Mouse (Mus musculus) fibroblast of lung, adult 2 months (primary cell): ENCODE data around the gene Dnaja2.

Experiments
- DNase-seq: peaks from one replicate; pipeline ENCODE4 v3.0.0-alpha.2; 2011; ENCODE audit warnings: low read depth

Dnaja2 gene

GRCm38 (mm10) chr8:85555181-85556145, at the start of gene Dnaja2:
Gene Dnaja2 (minus strand): TSS chr8:85555344.
- DNase-seq: peak; percentile 37

- DNase-seq: no peak
Measured at GRCm38 (mm10) chr8:85604201-85604600, 49.1 kb upstream of the Dnaja2 start.

GRCm38 (mm10) chr8:85603203-85603895, 48.2 kb upstream of the Dnaja2 start:
- DNase-seq: no peak

- DNase-seq: no peak
Measured at GRCm38 (mm10) chr8:85602737-85603136, 47.6 kb upstream of the Dnaja2 start.

GRCm38 (mm10) chr8:85601741-85602140, 46.6 kb upstream of the Dnaja2 start:
- no peak for DNase-seq

GRCm38 (mm10) chr8:85597413-85598191, 42.5 kb upstream of the Dnaja2 start:
- no peak for DNase-seq

- no peak for DNase-seq
Measured at GRCm38 (mm10) chr8:85595391-85595790, 40.2 kb upstream of the Dnaja2 start.

GRCm38 (mm10) chr8:85594983-85595382, 39.8 kb upstream of the Dnaja2 start:
- DNase-seq: no peak

GRCm38 (mm10) chr8:85593324-85593723, 38.2 kb upstream of the Dnaja2 start:
- DNase-seq: no peak

GRCm38 (mm10) chr8:85591532-85591931, 36.4 kb upstream of the Dnaja2 start:
- DNase-seq: no peak

- no peak for DNase-seq
Measured at GRCm38 (mm10) chr8:85590258-85590657, 35.1 kb upstream of the Dnaja2 start.

GRCm38 (mm10) chr8:85588596-85588995, 33.5 kb upstream of the Dnaja2 start:
- DNase-seq: no peak

- DNase-seq: no peak
Measured at GRCm38 (mm10) chr8:85577666-85578065, 22.5 kb upstream of the Dnaja2 start.

GRCm38 (mm10) chr8:85573972-85574496, 18.9 kb upstream of the Dnaja2 start:
- DNase-seq: no peak

- no peak for DNase-seq
Measured at GRCm38 (mm10) chr8:85570466-85570865, 15.3 kb upstream of the Dnaja2 start.

GRCm38 (mm10) chr8:85567801-85568200, 12.7 kb upstream of the Dnaja2 start:
- DNase-seq: no peak

- no peak for DNase-seq
Measured at GRCm38 (mm10) chr8:85565186-85565585, 10.0 kb upstream of the Dnaja2 start.

GRCm38 (mm10) chr8:85563336-85563735, 8.2 kb upstream of the Dnaja2 start:
- no peak for DNase-seq

- no peak for DNase-seq
Measured at GRCm38 (mm10) chr8:85559966-85560365, 4.8 kb upstream of the Dnaja2 start.

GRCm38 (mm10) chr8:85559201-85559600, 4.1 kb upstream of the Dnaja2 start:
- no peak for DNase-seq

GRCm38 (mm10) chr8:85557601-85557986, 2.5 kb upstream of the Dnaja2 start:
- peak; percentile 56 for DNase-seq

GRCm38 (mm10) chr8:85556986-85557600, 1.9 kb upstream of the Dnaja2 start:
- no peak for DNase-seq
